Mouse (Mus musculus) midbrain, embryonic 15.5 days (tissue): ENCODE measurements around the gene Gtdc1. TPM values are rescaled to one million over a fixed set of nuclear protein-coding genes. Genes with fewer than 3 reads are reported as not detected.
A peak's percentile ranks its signal among the peaks of the same experiment; 100 is the strongest.

Experiments used
- ATAC-seq: fragments of 200-750 bp; cut with Nextera tagmentation; replicated peaks from 2 replicates; pipeline ENCODE4 v1.8.0; 2017; ENCODE audit warnings: moderate TSS enrichment
- H3K27ac ChIP-seq: fragments of 300-500 bp; sonication (generic); 2 replicates; pipeline ENCODE4 v1.5.1; 2015; ENCODE audit warnings: mild to moderate bottlenecking, inconsistent platforms
- H3K27me3 ChIP-seq: fragments of 300-500 bp; sonication (generic); replicated peaks from 2 replicates; pipeline ENCODE4 v1.6.1; 2015; ENCODE audit warnings: inconsistent platforms
- H3K36me3 ChIP-seq: fragments of 300-500 bp; sonication (generic); replicated peaks from 2 replicates; pipeline ENCODE4 v1.6.1; 2015; ENCODE audit warnings: inconsistent platforms
- H3K4me1 ChIP-seq: fragments of 300-500 bp; sonication (generic); 2 replicates; pipeline ENCODE4 v1.6.1; 2015; ENCODE audit warnings: inconsistent platforms
- H3K4me2 ChIP-seq: fragments of 300-500 bp; sonication (generic); 2 replicates; pipeline ENCODE4 v1.6.1; 2015; ENCODE audit warnings: inconsistent platforms, mild to moderate bottlenecking, moderate library complexity
- H3K4me3 ChIP-seq: fragments of 300-500 bp; sonication (generic); 2 replicates; pipeline ENCODE4 v1.5.1; 2015; ENCODE audit warnings: mild to moderate bottlenecking, inconsistent platforms
- H3K9ac ChIP-seq: fragments of 300-500 bp; sonication (generic); 2 replicates; pipeline ENCODE4 v1.6.1; 2015; ENCODE audit warnings: mild to moderate bottlenecking, inconsistent platforms
- H3K9me3 ChIP-seq: fragments of 300-500 bp; sonication (generic); 2 replicates; pipeline ENCODE4 v1.6.1; 2016; ENCODE audit warnings: inconsistent platforms
- WGBS: fragments of 180-500 bp; shearing (Covaris S2); methylation state at CpG from one replicate; pipeline ENCODE4 v1.1.7; 2015; ENCODE audit warnings: mixed read lengths; 5-methylcytosine and 5-hydroxymethylcytosine counted together
- polyA plus RNA-seq: library from polyadenylated mRNA; unstranded; fragments of >200 nt; fragmentation: Nextera tagmentation; extraction: Ambion mirVana; gene quantifications from 2 replicates; pipeline ENCODE4 v1.2.1, GENCODE M21; 2015

The Gtdc1 gene
- polyA plus RNA-seq, 1 experiment from 2014 or later, result 16.8 TPM

GRCm38 (mm10) chr2:44955506-44955905 lies 28.0 kb upstream of the Gtdc1 start:
- no peaks in the 10 kb centered on the region for H3K9me3 ChIP-seq
- no peak overlapping the region for H3K9ac ChIP-seq
- H3K4me1 ChIP-seq, result no peaks in the 10 kb centered on the region
- H3K4me3 ChIP-seq, result no peak overlapping the region
- H3K36me3 ChIP-seq, result no peaks in the 10 kb centered on the region
- H3K4me2 ChIP-seq, result no peak overlapping the region
- H3K27me3 ChIP-seq, result no peaks in the 10 kb centered on the region
- no peak overlapping the region for H3K27ac ChIP-seq
- WGBS, result 91% methylated on average over 6 of the region's 6 CpGs
- no peak for ATAC-seq

DNA sequence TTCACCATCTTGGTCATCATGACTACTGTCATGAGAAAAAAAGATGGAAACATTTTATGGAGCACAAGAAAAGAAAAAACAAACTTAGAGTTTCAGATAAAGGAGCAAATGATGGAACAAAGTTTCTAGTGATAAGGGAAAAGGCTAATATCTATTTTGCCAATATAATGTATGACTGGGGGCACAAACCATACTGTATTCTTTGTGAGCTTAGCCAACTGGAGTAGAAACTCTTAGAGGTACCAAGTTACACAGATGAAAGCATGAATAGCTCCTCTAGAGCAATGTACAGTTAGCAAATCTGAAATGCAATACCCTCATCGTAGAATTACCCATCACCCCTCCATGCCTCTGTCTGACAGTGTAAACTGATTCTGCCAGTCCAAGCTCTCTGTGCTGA lies 26.7 kb upstream of the Gtdc1 start:
- Histone ChIP-seq H3K4me2 (no peak overlapping the region), H3K4me3 (no peak overlapping the region), H3K4me1 (no peaks in the 10 kb centered on the region), H3K9ac (no peak overlapping the region), H3K27me3 (no peaks in the 10 kb centered on the region), H3K27ac (no peak overlapping the region), H3K9me3 (no peaks in the 10 kb centered on the region), H3K36me3 (no peaks in the 10 kb centered on the region)
- no peak for ATAC-seq
- WGBS, result 82% methylated on average over 1 of the region's 1 CpGs

GRCm38 (mm10) chr2:44952830-44953422 lies 25.5 kb upstream of the Gtdc1 start:
- H3K36me3 ChIP-seq, result no peaks in the 10 kb centered on the region
- H3K9ac ChIP-seq, result no peak overlapping the region
- H3K27me3 ChIP-seq, result no peaks in the 10 kb centered on the region
- no peaks in the 10 kb centered on the region for H3K9me3 ChIP-seq
- H3K4me3 ChIP-seq, result no peak overlapping the region
- no peak for ATAC-seq
- no peak overlapping the region for H3K27ac ChIP-seq
- H3K4me1 ChIP-seq, result no peaks in the 10 kb centered on the region
- WGBS, result 35% methylated on average over 6 of the region's 6 CpGs
- no peak overlapping the region for H3K4me2 ChIP-seq

- no peaks in the 10 kb centered on the region for H3K36me3 ChIP-seq
- H3K9ac ChIP-seq, result no peak overlapping the region
- H3K9me3 ChIP-seq, result no peaks in the 10 kb centered on the region
- no peak overlapping the region for H3K27ac ChIP-seq
- H3K27me3 ChIP-seq, result no peaks in the 10 kb centered on the region
- H3K4me3 ChIP-seq, result no peak overlapping the region
- WGBS, result 66% methylated on average over 4 of the region's 4 CpGs
- no peak overlapping the region for H3K4me2 ChIP-seq
- ATAC-seq, result no peak
- H3K4me1 ChIP-seq, result no peaks in the 10 kb centered on the region
Measured at GRCm38 (mm10) chr2:44951651-44952213, 24.3 kb upstream of the Gtdc1 start.

- H3K4me1 ChIP-seq, result no peaks in the 10 kb centered on the region
- no peak overlapping the region for H3K4me2 ChIP-seq
- H3K9ac ChIP-seq, result no peak overlapping the region
- no peaks in the 10 kb centered on the region for H3K36me3 ChIP-seq
- no peaks in the 10 kb centered on the region for H3K27me3 ChIP-seq
- WGBS, result 98% methylated on average over 2 of the region's 2 CpGs
- H3K27ac ChIP-seq, result no peak overlapping the region
- H3K9me3 ChIP-seq, result no peaks in the 10 kb centered on the region
- no peak overlapping the region for H3K4me3 ChIP-seq
- ATAC-seq, result no peak
Measured at GRCm38 (mm10) chr2:44944689-44945088, 17.2 kb upstream of the Gtdc1 start.

GRCm38 (mm10) chr2:44930951-44931350 lies 3.5 kb upstream of the Gtdc1 start:
- Histone ChIP-seq H3K4me3 (no peak overlapping the region), H3K4me2 (no peak overlapping the region), H3K9ac (no peak overlapping the region), H3K9me3 (no peaks in the 10 kb centered on the region), H3K27me3 (no peaks in the 10 kb centered on the region), H3K36me3 (no peaks in the 10 kb centered on the region), H3K27ac (no peak overlapping the region), H3K4me1 (peaks cover 3% of the 10 kb centered on the region; the same call in 1 of the 2 replicates)
- no peak for ATAC-seq
- WGBS, result 85% methylated on average over 3 of the region's 3 CpGs

- Histone ChIP-seq H3K4me1 (peaks cover 8% of the 10 kb centered on the region; the same call in 1 of the 2 replicates), H3K4me3 (no peak overlapping the region), H3K9ac (no peak overlapping the region), H3K27me3 (no peaks in the 10 kb centered on the region), H3K9me3 (no peaks in the 10 kb centered on the region), H3K4me2 (no peak overlapping the region), H3K27ac (no peak overlapping the region), H3K36me3 (no peaks in the 10 kb centered on the region)
- no peak for ATAC-seq
- WGBS, result 80% methylated on average over 3 of the region's 3 CpGs
Measured at GRCm38 (mm10) chr2:44928631-44929030, 1.2 kb upstream of the Gtdc1 start.

DNA sequence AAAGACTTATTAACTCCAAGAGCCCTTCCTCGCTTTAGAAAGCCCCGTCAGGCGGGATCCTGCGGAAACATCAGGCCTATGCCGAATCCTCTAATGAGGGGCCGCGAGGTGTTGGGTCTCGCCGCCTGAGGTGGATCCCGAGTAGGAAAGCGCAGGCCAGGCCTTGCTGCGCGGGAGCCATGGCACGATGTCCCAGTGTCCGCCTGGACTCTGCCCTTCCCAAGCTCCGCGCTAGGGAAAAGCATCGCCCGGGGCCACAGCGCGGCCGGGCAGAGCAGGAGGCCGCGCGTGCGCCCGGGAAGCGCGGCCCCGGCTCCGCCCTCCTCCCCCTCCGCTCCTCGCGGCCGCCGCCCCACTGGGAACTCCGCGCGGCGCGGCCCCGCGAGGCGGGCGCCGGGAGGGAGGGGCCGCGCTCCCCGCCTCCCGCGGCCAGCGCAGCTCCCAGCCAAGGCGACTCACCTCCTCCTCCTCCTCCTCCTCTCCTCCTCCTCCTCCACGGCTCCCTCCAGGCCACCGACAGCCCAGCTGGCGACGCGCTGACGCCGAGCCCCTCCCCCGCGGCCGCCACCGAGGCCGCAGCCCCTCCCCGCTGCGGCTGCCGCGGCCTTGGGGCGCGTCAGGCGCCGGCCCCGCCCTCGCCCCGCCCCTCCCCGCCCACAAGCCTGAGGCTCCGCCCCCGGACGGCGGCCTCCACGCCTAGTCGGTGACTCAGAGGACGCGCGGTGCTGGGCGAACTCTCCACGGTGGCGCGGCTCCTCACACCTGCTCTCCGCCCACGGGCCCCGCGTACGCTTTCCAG lies 575 bp downstream of the Gtdc1 start:
- Histone ChIP-seq H3K27ac (peak overlapping the region; percentile 87), H3K9me3 (no peaks in the 10 kb centered on the region), H3K9ac (peak overlapping the region; percentile 82), H3K4me1 (peaks cover 8% of the 10 kb centered on the region; the same call in 1 of the 2 replicates), H3K27me3 (no peaks in the 10 kb centered on the region), H3K4me2 (peak overlapping the region; percentile 80), H3K4me3 (peak overlapping the region; percentile 94), H3K36me3 (no peaks in the 10 kb centered on the region)
- peak; percentile 98 for ATAC-seq
- under 1% methylated on average over 77 of the region's 95 CpGs for WGBS

- no peaks in the 10 kb centered on the region for H3K36me3 ChIP-seq
- WGBS, result under 1% methylated on average over 17 of the region's 17 CpGs
- H3K27ac ChIP-seq, result peak overlapping the region; percentile 87
- peaks cover 8% of the 10 kb centered on the region; the same call in 1 of the 2 replicates for H3K4me1 ChIP-seq
- peak overlapping the region; percentile 80 for H3K4me2 ChIP-seq
- no peaks in the 10 kb centered on the region for H3K9me3 ChIP-seq
- no peaks in the 10 kb centered on the region for H3K27me3 ChIP-seq
- peak overlapping the region; percentile 82 for H3K9ac ChIP-seq
- peak overlapping the region; percentile 94 for H3K4me3 ChIP-seq
- ATAC-seq, result peak; percentile 2
Measured at GRCm38 (mm10) chr2:44926167-44926682, 1.2 kb downstream of the Gtdc1 start.

GRCm38 (mm10) chr2:44924618-44925017 lies 2.8 kb downstream of the Gtdc1 start:
- no peak overlapping the region for H3K4me3 ChIP-seq
- H3K27me3 ChIP-seq, result no peaks in the 10 kb centered on the region
- H3K9me3 ChIP-seq, result no peaks in the 10 kb centered on the region
- no peaks in the 10 kb centered on the region for H3K36me3 ChIP-seq
- H3K4me1 ChIP-seq, result peaks cover 8% of the 10 kb centered on the region; the same call in 1 of the 2 replicates
- H3K27ac ChIP-seq, result no peak overlapping the region
- H3K4me2 ChIP-seq, result no peak overlapping the region
- no peak overlapping the region for H3K9ac ChIP-seq
- no peak for ATAC-seq

- Histone ChIP-seq H3K4me2 (no peak overlapping the region), H3K4me1 (peaks cover 8% of the 10 kb centered on the region; the same call in 1 of the 2 replicates), H3K36me3 (no peaks in the 10 kb centered on the region), H3K27me3 (no peaks in the 10 kb centered on the region), H3K4me3 (no peak overlapping the region), H3K27ac (no peak overlapping the region), H3K9ac (no peak overlapping the region), H3K9me3 (no peaks in the 10 kb centered on the region)
- no peak for ATAC-seq
- 91% methylated on average over 8 of the region's 8 CpGs for WGBS
Measured at GRCm38 (mm10) chr2:44923056-44923883, 4.2 kb downstream of the Gtdc1 start.

- Histone ChIP-seq H3K4me1 (peaks cover 8% of the 10 kb centered on the region; the same call in 1 of the 2 replicates), H3K4me2 (no peak overlapping the region), H3K4me3 (no peak overlapping the region), H3K9me3 (no peaks in the 10 kb centered on the region), H3K27ac (no peak overlapping the region), H3K36me3 (no peaks in the 10 kb centered on the region), H3K9ac (no peak overlapping the region), H3K27me3 (no peaks in the 10 kb centered on the region)
- 90% methylated on average over 2 of the region's 2 CpGs for WGBS
- ATAC-seq, result no peak
Measured at GRCm38 (mm10) chr2:44922500-44922899, 5.0 kb downstream of the Gtdc1 start.
